Mouse (Mus musculus): Measurements from ENCODE around the gene Snrnp25.

GRCm38 (mm10) chr11:32197766-32198165, 7.4 kb upstream of the Snrnp25 start:
- TF ChIP-seq CTCF (conservative IDR thresholded peaks at IDR 0.05; ENCODE audit: low read length) = no peak
- TF ChIP-seq NANOG (IDR thresholded peaks at IDR 0.05; ENCODE audit: borderline replicate concordance, low read length) = no peak
